Comparison of ENCODE assay signal across 20 mouse cellular contexts in genomic region chr9:57864336-57864735, GRCm38 (mm10). TPM values are rescaled to one million over a fixed set of nuclear protein-coding genes. Genes with fewer than 3 reads are reported as not detected.
DNase-seq lines count a peak whose midpoint lies in the region; TF ChIP-seq lines count a peak whose summit lies in the region.
"Had no signal": no experiment of that assay in that cellular context is flagged by ENCODE, and none has a peak within 500 bp of the region (broad histone marks: within the 10 kb centered on the region; RNA-seq: fewer than 3 reads in every experiment).

No protein-coding gene starts in this region.

- no peak for TF ChIP-seq CTCF in lung, adult 2 months (IDR thresholded peaks at IDR 0.05; ENCODE audit: insufficient read depth, low read length)

- H3K4me3 ChIP-seq in lung, adult 2 months (replicated peaks; ENCODE audit: extremely low read depth, low read depth, low read length) = no peak overlapping the region
- H3K4me3 ChIP-seq: hindbrain, embryonic 12.5 days; intestine, embryonic 15.5 days; limb, embryonic 12.5 days; midbrain, embryonic 15.5 days; neural tube, embryonic 15.5 days had no signal

- H3K4me1 ChIP-seq in lung, adult 2 months (ENCODE audit: control insufficient read depth, insufficient read depth, low read length) = peaks cover 2% of the 10 kb centered on the region; the same call in 1 of the 2 replicates
- H3K4me1 ChIP-seq: hindbrain, embryonic 12.5 days; intestine, embryonic 15.5 days; limb, embryonic 12.5 days had no signal

- no peak for TF ChIP-seq POLR2A in lung, adult 2 months (IDR thresholded peaks at IDR 0.05; ENCODE audit: borderline replicate concordance, extremely low read depth, low read depth, low read length)

- peak; percentile 35 to 40 for DNase-seq in heart, adult 9 months (ENCODE audit: low spot score in 2 of 2)
- DNase-seq in heart, postnatal 36 days = no peak
- peak; percentile 14 for DNase-seq in kidney, postnatal 10 days
- no peak for DNase-seq in kidney, postnatal 25 days
- peak; percentile 41 for DNase-seq in lung, postnatal 10 days
- no peak for DNase-seq in lung, adult 2 months
- no peak for DNase-seq in Muller cell, postnatal 12 days (ENCODE audit: inconsistent ontology term)
- DNase-seq: adrenal gland, postnatal 10 days; cerebellum, adult 8-10 months; cerebellum, postnatal 25 days; gastrocnemius, postnatal 14 days; layer of hippocampus, adult 9-11 months; retina, postnatal 1 day; right cerebral cortex, postnatal 14 days; thymus, postnatal 4 days had no signal

- intact Hi-C loops in heart, postnatal 36 days (cut with DNase I) = loop anchor here (5.0 kb wide), 1 partner anchor 73 kb away; no protein-coding TSS in a partner anchor

RNA-seq across cellular contexts. Expression of gene Arid3b, which starts 27.7 kb away (rescaled TPM):
- 1 to 10 TPM; 3.6 to 4.1 TPM for total RNA-seq in heart, postnatal 36 days (2021)
- polyA plus RNA-seq in lung, adult 2 months (2012; rRNA removed) = 16.4 and 16.6 TPM in 2 replicates

RNA-seq across cellular contexts. Expression of gene Ubl7, which starts 46.4 kb away (rescaled TPM):
- 10 to 100 TPM; 78.9 to 82.4 TPM for total RNA-seq in heart, postnatal 36 days (2021)
- polyA plus RNA-seq in lung, adult 2 months (2012; rRNA removed) = 131 and 138 TPM in 2 replicates

Comparison
In these comparisons a context has a peak if more than half of its experiments do, and no peak if none do; other contexts are left out.
1. DNase-seq: peak in heart, adult 9 months (2 of 2), kidney, postnatal 10 days (single experiment) and lung, postnatal 10 days (single experiment); none in heart, postnatal 36 days (0 of 2), kidney, postnatal 25 days (0 of 2), lung, adult 2 months (single experiment) and Muller cell, postnatal 12 days (single experiment).